Mouse (Mus musculus) cortical plate, adult 2 months (tissue): ENCODE results near the gene Sorbs1.
A peak's percentile ranks its signal among the peaks of the same experiment; 100 is the strongest.

Experiments used
- CTCF ChIP-seq: fragments of 200-500 bp; IDR thresholded peaks from 2 replicates; pipeline ENCODE4 v1.5.1; 2011; ENCODE audit warnings: mild to moderate bottlenecking, control low read depth, low read length; ENCODE audit not compliant: insufficient read depth; ENCODE audit errors: extremely low read depth
- POLR2A ChIP-seq: fragments of 200-500 bp; IDR thresholded peaks from 2 replicates; pipeline ENCODE4 v1.6.1; 2011; ENCODE audit warnings: mild to moderate bottlenecking, low read length, control low read depth; ENCODE audit not compliant: insufficient read depth; ENCODE audit errors: extremely low read depth

DNA sequence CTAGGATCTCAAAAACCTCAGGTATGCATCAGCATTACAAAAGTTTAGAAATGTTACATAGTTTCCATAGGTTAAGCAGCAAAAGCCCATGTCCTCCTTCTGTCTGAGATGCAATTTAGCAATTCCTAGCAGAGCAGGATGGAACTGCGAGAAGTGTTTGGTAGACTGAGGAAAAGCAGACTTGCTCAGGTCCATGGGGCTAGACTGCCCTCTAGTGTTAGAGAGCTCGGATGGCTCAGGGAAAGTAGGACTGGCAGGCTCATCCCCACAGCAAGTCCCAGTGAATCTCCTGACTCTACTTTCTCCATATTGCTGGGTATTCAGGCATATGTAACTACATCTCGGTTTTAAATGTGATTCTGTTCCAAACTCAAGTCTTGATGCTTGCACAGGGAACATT is 31.3 kb upstream of the Sorbs1 start:
- TF ChIP-seq POLR2A (no peak), CTCF (peak; percentile 99)
